Mouse (Mus musculus) 3T3-L1 (cell line): ENCODE data around the gene Cyp27a1.

ENCODE experiments used
- DNase-seq: peaks from one replicate; pipeline ENCODE4 v3.0.0-alpha.2; 2015; ENCODE audit warnings: low read depth, low spot score

Cyp27a1 gene

DNA sequence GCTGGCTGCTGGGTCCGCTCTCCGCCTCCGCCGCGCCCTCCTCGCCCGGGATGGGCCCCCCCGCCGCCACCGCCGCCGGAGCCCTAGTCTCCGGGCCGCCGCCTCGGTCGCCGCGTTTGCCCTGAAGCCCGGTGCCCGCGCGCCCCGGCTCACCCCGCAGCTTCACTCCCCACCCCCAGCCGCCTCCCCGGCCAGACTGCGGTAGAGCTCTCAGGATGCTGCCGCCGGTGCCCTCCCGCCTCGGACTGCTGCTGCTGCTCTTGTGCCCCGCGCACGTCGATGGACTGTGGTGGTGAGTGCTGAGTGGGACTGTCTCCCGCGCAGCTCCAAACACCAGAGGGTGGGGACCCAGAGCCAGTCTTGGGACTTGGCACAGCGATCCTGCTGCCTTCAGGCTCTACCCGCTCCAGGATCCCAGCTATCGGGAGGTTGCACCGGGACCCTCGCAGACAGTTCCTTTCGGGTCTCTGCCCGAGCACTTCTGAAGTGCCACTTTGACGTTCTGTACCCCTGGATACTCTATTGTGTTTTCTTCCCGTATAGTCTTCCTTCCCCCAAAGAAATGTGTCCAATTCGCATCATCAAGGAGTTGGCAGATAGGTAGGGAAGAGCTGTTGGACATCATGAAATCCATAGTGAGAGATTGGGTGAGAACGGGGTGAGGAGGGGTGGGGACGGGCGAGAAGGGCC lies 58.7 kb downstream of the Cyp27a1 start:
- DNase-seq, result no peak

DNA sequence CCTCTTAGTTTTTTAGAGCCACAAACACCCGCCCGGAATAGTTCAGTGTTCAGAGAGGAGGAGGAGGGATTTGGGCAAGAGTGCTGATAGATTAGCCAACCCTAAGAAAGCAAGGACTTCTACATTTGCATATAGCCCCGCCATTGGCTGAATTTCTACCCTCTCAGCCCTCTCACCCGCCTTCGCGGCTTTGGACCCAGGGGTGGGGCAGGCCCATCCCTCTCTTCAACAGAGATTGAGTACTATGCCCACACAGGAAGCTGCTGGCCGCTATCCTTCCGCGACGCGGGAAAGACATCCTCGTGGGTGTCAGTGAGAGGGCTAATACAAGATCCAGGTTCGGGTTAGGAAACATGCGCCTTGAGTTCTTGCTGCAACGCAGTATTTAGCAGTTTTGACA lies 59.8 kb downstream of the Cyp27a1 start:
- DNase-seq, result peak; percentile 77

DNA sequence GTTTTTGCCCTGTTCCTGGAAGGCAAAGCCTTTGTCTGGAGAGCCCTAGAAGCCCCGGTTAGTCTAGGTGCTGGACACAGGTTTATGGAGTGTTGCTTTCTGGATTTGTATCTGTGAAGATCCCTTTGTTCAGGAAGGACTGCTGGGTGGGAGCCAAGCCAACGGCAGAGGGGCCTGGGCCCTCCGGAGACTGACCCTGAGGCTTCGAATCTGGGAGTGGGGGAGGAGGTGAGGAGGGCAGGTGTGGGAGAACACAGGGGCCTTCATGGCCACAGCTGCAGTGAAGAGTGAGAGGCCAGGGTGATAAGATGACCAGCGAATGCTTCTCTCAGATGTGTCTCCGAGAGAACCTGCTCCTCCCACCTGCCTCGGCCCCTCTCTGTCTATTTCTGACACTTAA lies 60.7 kb downstream of the Cyp27a1 start:
- DNase-seq, result no peak

GRCm38 (mm10) chr1:74775816-74776215 lies 62.4 kb downstream of the Cyp27a1 start:
- DNase-seq, result no peak

DNA sequence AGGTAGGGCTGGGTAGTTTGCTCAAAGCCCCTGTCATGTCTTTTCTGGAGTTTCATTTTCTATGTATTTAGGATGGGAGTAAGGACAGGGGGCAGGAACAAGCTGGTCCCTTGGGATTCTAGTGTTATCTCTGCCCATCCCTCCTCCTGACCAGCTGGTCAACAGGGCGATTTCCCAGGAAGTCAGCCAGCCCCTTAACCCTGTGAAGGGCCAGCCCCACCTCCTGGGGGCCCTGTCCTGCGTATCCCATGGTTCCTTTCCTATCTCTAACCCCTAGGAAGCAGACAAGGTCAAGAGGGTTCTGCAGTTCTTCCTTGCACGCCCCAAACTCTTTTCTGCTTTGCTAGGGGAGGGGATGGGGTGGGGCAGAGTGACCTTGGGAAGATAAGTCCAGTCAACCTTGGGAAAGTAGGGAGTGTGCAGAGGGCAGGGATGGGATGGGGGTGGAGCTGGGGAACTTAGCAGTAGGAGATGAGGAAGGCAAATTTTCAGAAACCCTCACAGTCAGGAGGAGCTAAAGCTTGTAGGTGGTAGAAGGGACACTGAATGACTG lies 65.6 kb downstream of the Cyp27a1 start:
- no peak for DNase-seq

DNA sequence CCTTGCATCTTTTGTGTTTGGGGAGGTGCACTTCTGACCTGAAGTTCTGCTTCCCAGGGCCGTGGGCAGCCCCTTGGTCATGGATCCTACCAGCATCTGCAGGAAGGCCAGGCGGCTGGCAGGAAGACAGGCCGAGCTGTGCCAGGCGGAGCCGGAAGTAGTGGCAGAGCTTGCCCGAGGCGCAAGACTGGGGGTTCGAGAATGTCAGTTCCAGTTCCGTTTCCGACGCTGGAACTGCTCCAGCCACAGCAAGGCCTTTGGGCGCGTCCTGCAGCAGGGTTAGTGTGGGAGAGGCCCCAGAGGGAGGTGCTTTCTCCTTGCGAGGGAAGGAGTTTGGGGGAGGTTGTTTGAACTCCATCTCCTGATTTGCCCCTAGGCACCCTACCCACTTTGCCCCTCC lies 68.7 kb downstream of the Cyp27a1 start:
- no peak for DNase-seq

GRCm38 (mm10) chr1:74783554-74783953 lies 70.2 kb downstream of the Cyp27a1 start:
- DNase-seq, result no peak

DNA sequence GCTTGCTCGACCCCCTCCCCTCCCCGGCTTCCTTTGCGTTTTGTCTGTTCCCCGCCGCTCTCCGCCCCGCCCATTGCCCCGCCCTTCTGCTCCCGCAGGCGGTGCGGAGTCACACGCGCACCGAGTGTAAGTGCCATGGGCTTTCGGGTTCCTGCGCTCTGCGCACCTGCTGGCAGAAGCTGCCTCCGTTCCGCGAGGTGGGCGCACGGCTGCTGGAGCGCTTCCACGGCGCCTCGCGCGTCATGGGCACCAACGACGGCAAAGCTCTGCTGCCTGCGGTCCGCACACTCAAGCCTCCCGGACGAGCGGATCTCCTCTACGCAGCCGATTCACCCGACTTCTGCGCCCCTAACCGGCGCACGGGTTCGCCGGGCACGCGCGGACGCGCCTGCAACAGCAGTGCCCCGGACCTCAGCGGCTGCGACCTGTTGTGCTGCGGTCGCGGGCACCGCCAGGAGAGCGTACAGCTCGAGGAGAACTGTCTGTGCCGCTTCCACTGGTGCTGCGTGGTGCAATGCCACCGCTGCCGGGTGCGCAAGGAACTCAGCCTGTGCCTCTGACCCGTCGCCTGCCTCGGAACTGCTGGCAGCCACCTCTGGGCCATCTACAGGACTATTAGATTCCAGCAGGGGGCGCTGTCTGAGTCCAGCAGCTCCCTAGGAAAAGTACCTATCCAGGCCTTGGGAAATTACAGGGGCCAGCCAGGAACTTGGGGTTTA lies 70.8 kb downstream of the Cyp27a1 start:
- DNase-seq, result no peak
